Mouse (Mus musculus): ENCODE results near the gene Gigyf2.
A peak's percentile ranks its signal among the peaks of the same experiment; 100 is the strongest.

The Gigyf2 gene

DNA sequence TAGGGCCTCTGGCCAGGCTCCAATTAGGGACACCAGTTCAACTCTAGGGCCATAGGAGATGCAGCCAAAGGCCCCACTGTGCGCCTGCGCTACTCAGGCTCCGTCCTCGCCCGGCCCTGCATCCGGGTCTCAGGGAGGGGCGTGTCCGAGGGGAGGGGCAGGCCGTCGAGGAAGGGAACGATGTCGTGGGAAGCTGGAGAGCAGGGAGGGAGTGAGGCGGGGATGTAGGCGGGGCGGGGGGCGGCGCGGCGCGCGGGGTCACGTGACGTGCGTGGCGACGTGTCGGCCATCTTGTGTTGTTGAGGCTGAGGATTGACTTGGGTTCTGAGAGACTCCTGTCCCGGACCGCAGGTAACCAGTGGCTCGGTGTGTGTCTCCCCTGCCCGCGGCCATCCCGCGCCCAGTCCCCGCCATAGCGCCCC lies at the start of gene Gigyf2:
Gene Gigyf2 (plus strand): TSS at position 257 of the 422 bp plus-strand sequence.
- DNase-seq (ENCODE audit: low read depth, low spot score), result peak; percentile 92

DNA sequence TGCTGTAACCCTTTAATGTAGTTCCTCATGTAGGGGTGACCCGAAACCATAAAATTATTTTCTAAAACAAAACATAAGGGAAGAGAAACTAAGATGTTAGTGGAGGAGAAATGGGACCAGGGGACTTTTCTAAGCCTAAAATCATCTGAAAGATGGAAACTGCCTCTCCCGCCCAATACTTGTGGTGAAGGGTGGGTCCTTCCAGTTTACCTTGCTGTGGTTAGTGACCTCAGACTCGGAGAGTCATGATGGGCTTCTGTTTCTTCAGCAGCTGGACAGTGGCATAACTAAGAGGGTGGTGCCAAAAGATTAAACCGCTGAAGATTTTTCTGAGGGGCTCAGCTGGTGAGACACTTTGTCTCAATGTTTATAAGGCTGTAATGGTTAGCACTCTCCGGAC lies 46.5 kb upstream of the Gigyf2 start:
- no peak for DNase-seq (ENCODE audit: low read depth, low spot score)

DNA sequence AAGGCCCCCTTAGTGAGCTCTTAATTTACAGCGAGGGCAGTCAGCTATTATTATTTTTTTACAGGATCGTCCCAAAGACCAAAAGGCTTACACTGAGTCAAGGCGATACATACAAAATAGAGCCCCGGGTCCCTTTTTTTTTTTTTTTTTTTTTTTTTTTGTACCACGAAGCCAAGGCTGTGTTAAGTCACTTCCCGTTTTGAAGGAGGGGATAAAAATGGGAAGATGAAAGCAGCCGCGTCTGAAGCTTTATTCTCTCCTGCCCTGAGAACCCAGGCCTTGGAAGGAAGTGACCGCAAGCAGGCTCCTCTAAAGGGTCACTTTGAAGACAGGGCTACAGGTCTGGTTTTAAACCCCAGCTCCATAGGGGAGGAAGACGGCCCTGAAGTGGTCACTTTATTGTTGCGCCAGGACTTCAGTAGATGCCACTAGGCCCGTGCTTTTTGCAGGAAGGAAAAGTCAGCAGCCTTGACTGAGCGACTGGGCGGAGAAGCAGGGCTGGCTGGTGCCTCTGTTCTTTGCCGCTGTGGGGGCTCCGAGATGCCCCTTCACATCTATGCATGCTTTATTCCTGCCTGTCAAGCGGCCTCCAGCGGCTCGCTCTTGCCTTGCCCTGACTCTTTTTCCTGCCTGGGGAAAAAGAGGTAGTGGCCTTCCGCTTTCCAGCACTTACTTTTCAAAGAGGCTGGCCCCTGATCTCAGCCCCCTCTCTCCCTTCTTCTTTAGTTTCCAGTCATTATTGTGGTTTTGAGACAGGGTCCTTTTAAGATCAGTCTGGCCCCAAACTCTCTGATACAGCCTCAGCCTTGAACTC lies 45.0 kb upstream of the Gigyf2 start:
- DNase-seq (ENCODE audit: low read depth, low spot score), result no peak

DNA sequence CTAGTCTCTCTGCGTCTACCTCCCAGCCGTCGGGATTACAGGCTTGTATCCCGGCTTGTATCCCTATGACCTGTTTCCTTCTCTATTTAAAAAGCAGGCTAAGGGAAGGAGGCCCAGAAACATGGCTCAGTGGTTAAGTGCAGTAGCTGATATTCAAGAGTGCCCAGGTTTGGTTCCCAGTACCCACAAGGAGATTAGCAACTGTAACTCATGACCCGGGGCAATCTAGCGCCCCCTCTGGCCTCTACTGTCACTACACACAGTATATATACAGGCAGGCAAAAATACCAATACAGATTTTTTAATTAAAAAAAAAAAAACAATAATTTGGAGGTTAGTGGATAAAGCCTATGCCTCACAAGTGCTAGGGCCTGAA lies 44.4 kb upstream of the Gigyf2 start:
- no peak for DNase-seq (ENCODE audit: low read depth, low spot score)

DNA sequence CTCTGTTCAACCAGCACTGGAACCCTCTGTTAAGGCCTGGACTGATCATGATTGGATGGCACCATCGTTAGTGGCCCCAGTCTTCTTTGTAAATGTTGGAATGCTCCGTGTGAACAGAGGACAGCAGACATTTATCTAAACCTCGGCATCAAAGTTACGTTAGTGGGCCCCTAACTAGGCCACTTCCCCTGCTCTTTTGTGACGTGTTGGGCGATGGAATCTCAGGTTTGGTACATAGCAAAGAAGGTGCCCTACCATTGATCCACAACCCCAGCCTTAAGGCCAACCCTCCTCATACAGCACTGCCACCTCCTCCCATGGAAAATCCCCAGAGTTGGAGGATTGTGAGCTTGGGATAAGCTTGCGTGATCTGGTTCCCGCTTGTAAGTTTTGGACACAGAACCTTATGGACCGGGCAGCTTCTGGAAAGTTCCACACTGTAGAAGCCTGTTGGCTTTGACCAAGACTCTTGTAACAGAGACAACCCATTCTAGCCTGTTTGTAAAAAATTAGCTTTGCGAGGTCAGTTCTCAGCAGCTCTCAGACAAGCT lies 43.3 kb upstream of the Gigyf2 start:
- DNase-seq (ENCODE audit: low read depth, low spot score), result no peak

DNA sequence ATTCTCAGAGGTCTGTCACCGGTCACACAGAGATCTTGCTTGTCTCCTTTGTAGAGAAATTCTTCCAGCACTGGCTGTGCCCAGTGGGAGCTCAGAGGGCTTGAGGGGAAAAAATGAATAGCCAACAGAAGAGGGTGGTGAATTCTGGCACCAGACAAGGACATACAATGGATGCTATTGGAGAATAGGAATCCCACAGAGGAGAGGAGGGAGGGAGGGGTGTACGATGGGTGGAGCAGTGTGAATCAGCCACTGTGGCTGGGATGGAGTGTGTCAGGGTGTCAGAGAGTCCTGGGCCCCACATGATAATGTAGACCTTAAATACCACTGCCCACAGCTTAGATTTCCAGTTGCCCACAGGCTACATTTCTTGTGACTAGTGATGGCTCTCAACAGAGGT lies 39.7 kb upstream of the Gigyf2 start:
- peak; percentile 35 for DNase-seq (ENCODE audit: low read depth, low spot score)

DNA sequence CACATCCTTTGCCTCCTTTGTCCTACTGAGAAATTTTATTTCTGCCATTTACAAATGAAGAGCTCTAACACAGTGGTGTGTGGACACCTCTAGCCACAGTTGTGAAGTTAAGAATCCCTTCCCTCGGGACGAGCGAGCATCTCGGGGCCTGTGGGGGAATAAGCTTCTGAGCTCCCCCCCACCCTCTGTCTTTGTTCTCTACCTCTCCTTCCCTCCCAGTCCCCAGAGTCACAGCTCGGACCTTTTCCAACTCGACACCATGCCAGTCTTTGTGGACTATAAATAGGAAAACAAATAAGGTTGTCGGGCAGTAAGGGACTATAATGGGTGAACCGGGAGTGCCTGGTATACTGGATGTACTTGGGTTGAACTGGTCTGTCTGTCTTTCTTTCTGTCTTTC lies 35.4 kb upstream of the Gigyf2 start:
- no peak for DNase-seq (ENCODE audit: low read depth, low spot score)

DNA sequence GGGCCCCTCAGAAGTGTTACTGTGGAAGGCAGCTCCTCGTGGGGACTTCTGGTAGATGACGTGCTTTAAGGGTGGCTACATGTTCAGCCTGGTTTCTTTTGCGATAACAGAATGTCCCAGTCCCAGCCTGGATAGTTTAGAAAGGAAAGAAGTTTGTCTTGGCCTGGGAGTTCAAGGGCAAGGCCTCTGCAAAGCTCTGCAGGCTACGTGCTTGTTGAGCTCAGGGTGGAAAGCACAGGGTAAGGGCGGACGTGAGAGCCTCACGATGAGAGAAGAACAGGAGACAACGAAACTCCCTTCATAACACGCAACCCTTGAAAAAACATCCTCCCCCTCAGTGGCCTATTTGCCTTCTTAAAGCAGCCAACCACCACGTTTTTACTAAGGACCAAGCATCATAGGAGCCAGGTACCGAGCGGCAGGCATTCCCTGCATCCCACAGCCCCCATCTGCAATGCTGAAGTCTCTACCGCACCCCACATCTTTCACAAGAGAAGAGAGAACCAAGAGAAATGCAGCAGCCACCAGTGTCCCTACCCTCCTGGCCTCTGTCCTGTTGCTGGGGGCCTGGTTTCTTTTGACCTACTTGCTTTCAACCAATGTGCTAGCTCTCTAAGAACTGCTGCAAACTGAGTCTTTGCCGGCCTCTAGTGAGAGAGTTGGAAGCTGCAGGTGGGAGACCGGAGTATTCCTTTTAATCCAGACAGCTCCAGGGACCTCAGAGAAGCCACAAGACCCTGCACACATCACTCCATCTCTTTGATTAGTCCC lies 34.2 kb upstream of the Gigyf2 start:
- DNase-seq (ENCODE audit: low read depth, low spot score), result no peak

DNA sequence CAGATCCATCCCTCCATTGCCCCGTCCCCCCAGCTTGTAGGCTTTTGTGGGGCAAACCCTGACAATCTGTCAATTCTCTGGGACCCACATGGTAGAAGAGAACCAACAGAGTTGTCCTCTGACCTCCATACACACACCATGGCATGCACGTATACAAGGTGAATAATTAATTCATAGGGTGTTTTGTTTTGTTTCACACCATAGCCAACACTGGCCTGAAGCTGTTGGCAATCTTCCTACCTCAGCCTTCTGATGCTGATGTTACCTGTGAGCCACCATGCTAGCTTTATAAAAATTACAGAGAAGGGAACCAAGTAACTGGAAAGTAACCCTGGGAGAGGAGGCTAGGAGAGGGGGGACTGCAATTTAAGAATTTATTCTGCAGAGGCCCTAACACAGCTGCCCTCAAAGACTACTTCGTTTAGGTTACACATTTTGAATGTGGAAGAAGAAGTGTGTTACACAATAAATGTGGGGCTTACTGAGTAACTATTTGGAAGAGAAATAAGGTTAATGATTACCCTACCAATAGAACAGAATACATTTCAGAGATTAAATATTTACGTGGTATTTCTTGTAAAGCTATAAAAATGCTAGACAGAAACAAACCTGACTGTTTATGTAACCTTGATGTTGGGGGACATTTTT lies 32.6 kb upstream of the Gigyf2 start:
- DNase-seq (ENCODE audit: low read depth, low spot score), result no peak

DNA sequence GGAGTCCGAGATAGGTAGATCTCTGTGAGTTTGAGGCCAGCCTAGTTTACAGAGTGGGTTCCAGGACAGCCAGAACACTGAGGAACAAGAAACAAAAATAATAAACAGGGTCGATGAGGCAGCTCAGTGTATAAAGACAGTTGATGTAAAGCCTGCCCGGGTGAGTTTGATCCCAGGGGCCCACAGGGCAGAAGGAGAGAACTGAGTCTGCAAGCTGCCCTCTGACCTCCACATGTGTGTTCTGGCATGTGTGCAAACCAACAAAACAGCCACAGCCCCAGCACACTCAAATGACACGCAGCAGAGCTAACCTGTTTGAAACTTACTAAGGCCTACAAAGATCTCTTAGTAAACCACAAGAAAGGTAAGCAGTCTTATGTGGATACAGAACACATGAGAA lies 31.8 kb upstream of the Gigyf2 start:
- no peak for DNase-seq (ENCODE audit: low read depth, low spot score)

DNA sequence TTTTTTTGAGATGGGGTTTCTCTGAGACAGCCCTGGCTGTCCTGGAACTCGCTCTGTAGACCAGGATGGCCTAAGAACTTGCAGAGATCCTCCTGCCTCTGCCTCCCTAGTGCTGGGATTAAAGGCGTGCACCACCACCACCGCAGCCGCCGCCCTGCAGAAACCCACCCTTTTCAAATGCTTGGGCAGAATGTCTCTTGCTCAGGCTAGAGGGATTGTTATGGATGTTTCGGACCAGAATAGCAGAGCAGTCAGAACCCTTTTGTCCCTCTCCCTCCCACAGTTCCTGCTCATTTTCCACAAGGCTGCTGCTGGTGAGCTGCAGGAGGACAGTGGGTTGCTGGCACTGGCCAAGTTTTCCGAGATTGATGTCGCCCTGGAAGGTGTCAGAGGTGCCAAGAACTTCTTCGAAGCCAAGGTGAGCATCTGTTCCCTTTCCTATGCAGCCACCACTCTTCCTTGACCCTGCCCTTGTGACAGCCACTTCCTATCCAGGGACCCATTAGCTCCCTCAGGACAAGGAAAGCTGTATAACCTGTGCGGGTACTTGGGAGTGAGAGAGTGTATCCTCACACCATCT lies 29.4 kb upstream of the Gigyf2 start:
- no peak for DNase-seq (ENCODE audit: low read depth, low spot score)

DNA sequence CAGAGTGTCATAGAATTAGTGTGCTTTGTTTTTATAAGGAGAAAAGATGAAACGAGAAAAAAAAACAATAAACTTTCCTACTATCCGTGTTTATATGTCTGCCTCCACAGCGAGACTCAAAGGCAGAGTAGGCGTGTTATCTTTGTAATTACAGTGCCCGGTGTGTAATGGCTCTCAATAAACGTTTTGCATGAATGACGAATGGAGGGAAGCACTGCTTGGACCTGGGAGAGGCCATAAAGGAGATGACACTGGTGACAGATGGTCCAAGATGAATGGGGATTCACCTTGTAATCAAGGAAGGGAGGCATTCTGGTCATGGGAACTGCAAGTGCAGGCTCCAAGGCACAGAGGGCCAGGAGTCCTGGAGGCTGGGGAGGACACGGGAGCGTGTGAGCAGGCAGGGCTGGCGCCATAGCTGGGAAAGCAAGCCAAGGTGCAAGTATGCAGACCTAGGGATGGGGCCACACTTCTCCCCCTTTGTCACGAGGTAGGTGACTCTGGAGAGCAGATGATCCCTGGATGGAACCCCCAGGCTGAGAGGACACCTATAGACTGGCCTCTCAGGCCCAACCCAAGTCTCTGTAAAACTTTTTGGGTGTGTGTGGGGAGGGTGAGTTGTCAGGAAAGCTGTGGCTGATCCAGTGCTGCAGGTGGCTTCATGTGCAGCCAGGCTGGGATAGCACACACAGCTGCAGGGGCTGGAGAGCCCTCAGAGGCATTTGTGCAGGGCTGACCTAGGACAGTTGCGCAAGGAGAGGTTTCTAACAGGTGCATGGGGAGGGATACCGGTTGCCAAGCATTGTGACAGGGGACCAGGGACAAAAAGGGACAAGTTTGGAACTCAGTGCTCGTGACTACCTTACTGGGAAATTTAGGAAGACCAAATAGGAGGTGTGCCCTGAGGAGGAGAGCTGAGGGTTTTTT lies 26.2 kb upstream of the Gigyf2 start:
- no peak for DNase-seq (ENCODE audit: low read depth, low spot score)

DNA sequence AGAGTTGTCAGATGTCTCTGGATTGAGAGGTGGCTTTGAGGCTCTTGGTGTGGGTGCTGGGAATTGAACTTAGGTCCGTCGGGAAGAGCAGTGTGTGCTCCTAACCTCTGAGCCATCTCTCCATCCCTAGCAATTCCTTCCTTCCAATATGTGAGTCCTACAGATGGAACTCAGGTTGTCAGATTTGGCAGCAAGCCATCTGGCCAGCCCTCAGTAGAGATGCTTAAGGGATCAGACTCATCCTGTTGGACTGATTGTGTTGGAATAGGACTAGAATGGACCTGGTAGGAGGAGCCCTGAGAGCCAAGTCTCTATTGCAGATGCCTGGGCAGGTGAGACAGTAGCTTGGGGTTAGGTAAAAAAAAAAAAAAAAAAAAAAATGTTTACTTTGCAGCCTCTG lies 24.8 kb upstream of the Gigyf2 start:
- no peak for DNase-seq (ENCODE audit: low read depth, low spot score)

DNA sequence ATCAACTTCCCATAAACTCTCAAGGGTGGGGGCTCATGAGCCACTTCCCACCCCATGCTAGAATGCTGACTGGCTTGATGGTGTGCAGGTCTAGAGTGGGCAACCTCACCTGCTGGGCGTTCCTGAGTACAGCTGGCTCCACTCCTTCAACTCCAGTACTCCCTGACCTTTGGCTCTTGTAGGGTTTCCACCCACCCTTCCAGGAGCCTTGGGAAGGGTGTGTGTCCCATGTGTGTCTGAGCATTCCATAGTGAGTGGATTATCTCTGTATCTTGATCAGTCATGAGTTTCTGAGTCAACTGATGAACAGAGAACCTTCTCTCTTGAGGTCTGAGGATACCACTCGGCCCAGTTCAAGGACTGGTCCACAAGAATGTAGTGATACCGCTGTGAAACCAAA lies 17.8 kb upstream of the Gigyf2 start:
- no peak for DNase-seq (ENCODE audit: low read depth, low spot score)

DNA sequence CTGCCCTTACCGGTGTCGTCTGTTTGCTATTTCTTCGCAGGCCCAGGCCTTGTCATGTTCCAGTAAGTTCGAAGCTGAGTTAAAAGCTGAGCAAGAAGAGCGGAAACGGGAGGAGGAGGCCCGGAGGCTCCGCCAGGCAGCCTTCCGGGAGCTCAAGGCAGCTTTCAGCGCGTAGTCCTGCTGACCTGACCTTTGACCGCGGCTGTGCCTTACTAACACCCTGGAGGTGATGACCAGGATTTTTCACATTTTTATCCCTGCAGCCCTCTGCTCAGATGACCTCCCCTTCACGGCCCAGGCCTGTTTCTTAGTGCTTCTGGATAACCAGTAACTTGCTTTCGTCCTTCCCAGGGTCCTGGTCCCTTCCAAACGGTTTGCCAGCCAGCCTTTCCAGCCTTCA lies 17.2 kb upstream of the Gigyf2 start:
- no peak for DNase-seq (ENCODE audit: low read depth, low spot score)

DNA sequence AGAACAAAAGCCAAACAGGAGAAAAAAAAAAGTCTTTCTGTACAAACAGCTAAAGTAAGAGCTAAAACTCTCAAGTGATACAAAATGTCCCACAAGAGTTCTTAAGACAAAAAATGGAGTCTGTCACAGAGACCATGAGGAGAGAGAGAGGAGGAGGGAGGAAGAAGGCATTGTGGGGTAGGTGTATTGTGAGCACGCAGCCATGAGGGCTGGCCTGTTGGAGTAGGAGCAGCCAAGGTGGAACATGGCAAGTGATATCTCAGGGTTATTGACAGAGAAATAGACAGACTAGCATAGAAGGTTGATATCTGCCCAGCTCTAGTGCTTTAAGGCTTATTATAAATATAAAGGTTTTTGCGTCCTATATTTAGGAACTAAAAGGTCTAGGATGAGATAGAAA lies 14.1 kb upstream of the Gigyf2 start:
- no peak for DNase-seq (ENCODE audit: low read depth, low spot score)

DNA sequence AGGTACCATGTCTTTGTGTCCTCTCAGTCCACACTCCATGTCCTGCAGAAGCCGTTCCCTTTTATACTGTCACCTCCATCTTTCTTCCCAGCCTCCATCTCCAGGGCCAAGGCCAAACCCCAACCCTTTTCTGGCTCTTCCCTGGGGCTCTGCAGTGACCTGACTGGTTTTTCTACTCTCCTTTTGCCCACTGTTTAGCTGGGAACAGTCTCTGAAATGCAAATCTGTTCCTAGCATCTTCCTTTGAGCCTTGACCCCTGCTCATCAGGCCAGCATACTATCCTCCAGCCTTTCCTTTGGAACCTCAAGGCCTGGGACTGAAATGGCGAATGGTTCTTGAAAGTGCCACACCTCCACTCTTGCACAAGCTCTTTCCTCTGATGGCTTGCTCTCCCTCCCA lies 13.7 kb upstream of the Gigyf2 start:
- DNase-seq (ENCODE audit: low read depth, low spot score), result no peak

DNA sequence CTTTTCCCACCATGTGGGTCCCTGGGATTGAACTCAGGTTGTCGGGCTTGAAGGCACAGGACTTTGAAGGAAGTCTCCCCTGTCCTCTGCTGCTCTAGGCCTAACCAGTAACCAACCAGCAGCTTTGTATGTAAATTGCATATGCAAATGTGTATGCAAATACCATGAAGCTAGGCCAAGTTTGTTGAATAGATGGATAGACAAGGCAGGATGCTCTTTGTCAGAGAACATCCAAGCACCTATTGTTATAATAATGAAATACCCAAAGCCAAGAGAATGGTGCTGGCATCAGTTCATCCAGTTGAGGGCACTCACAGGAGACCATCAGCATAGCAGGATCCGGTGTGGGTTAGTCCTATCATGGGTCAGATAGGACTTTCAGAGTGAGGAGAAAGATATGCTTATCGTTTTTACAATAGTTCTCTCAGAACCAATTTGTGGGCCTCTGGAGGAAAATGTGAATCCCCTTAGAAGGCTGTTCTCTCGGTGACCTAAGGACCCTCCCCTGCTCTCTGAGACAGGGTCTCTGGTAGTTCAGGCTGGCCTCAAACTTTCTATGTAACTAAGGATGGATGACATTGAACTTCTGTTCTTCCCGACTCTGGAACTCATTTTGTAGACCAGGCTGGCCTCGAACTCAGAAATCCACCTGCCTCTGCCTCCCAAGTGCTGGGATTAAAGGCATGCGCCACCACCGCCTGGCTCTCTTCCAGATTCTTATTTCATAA lies 12.8 kb upstream of the Gigyf2 start:
- no peak for DNase-seq (ENCODE audit: low read depth, low spot score)

DNA sequence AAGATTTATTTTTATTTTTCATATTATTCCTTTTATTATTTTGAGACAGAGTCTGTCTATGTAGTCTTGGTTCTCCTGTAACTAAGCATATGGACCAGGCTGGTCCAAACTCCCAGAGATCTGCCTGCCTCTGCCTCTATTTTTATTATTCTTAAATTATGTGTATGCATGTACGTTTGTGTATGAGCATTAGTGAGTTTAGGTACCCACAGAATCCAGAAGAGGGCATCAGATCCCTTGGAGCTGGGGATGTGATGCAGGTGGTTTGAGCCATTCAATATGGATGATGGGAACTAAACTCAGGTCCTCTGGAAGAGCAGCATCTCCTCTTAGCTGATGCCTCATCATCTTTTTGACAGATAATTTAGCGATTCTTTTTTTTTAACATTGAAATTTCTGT lies 11.4 kb upstream of the Gigyf2 start:
- DNase-seq (ENCODE audit: low read depth, low spot score), result no peak

DNA sequence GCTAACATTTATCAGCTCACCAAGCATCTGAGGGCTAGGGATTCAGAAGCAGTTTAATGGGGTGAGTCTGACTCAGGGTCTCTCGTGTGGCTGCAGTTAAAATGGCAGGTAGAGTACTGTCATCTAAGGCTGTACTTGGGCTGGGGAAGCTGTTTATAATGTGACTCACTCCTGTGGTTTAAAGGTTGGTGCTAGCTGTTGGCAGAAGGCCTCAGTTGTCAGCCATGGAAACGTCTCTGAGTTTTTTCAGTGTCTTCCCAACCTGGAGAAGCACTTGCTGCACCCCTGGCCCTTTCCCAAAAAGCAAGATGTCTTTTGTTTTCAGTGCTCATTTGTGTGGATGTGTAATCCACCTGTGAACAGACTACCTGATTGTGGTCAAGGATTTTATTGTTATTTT lies 10.9 kb upstream of the Gigyf2 start:
- DNase-seq (ENCODE audit: low read depth, low spot score), result no peak

Measured in telencephalon, adult 2 months (tissue).